Mouse (Mus musculus) ES-E14 (cell line): Measurements from ENCODE around the gene Inpp5f. TPM values are rescaled to one million over a fixed set of nuclear protein-coding genes. Genes with fewer than 3 reads are reported as not detected.

Source experiments
- DNase-seq: peaks from one replicate; pipeline ENCODE4 v3.0.0-alpha.2; 2013; ENCODE audit warnings: low read depth, low spot score
- H3K27ac ChIP-seq: 2 replicates; pipeline ENCODE4 v1.5.1; 2012; ENCODE audit warnings: low read depth, mild to moderate bottlenecking, low read length, moderate library complexity, mixed read lengths; ENCODE audit not compliant: poor library complexity, insufficient read depth, severe bottlenecking
- H3K36me3 ChIP-seq: 2 replicates; pipeline ENCODE4 v1.6.1; 2012; ENCODE audit warnings: mild to moderate bottlenecking, low read length, moderate library complexity, mixed read lengths; ENCODE audit not compliant: control insufficient read depth, poor library complexity, insufficient read depth, severe bottlenecking
- H3K4me1 ChIP-seq, 2 experiments: fragments of 150-350 bp in 1 of 2; sonication (generic) in 1 of 2; 2 replicates each; pipeline ENCODE4 v1.6.1; 2012; ENCODE audit warnings: low read length in 2 of 2, mild to moderate bottlenecking in 1 of 2, mixed read lengths in 1 of 2; ENCODE audit not compliant: control insufficient read depth in 2 of 2, insufficient read depth in 2 of 2, poor library complexity in 1 of 2
- H3K4me3 ChIP-seq, 2 experiments: fragments of 150-350 bp in 1 of 2; sonication (generic) in 1 of 2; 2 replicates each; pipeline ENCODE4 v1.5.1; 2012; ENCODE audit warnings: low read length in 2 of 2, low read depth in 1 of 2, mild to moderate bottlenecking in 1 of 2, mixed read lengths in 1 of 2; ENCODE audit not compliant: insufficient read depth in 1 of 2, poor library complexity in 1 of 2, severe bottlenecking in 1 of 2
- H3K9ac ChIP-seq: 2 replicates; pipeline ENCODE4 v1.6.1; 2012; ENCODE audit warnings: low read depth, mild to moderate bottlenecking, low read length, mixed read lengths; ENCODE audit not compliant: poor library complexity, insufficient read depth, severe bottlenecking
- H3K9me3 ChIP-seq: fragments of 150-350 bp; sonication (generic); 2 replicates; pipeline ENCODE4 v1.6.1; 2012; ENCODE audit warnings: low read depth, mild to moderate bottlenecking, low read length; ENCODE audit not compliant: control insufficient read depth, insufficient read depth
- CHD2 ChIP-seq: IDR thresholded peaks from 2 replicates; pipeline ENCODE4 v1.6.1; 2014; ENCODE audit warnings: mild to moderate bottlenecking, low read depth, low read length, inconsistent platforms
- HCFC1 ChIP-seq: IDR thresholded peaks from 2 replicates; pipeline ENCODE4 v1.6.1; 2012; ENCODE audit warnings: low read length, inconsistent platforms, borderline replicate concordance; ENCODE audit not compliant: insufficient read depth
- MAFK ChIP-seq: IDR thresholded peaks from 2 replicates; pipeline ENCODE4 v1.6.1; 2014; ENCODE audit warnings: mild to moderate bottlenecking, low read depth, low read length, inconsistent platforms; ENCODE audit not compliant: insufficient read depth
- ZC3H11A ChIP-seq: IDR thresholded peaks from 2 replicates; pipeline ENCODE4 v1.6.1; 2012; ENCODE audit warnings: low read depth, mild to moderate bottlenecking, inconsistent platforms, low read length, borderline replicate concordance
- ZNF384 ChIP-seq: IDR thresholded peaks from 2 replicates; pipeline ENCODE4 v1.6.1; 2012; ENCODE audit warnings: low read depth, low read length, inconsistent platforms
- in situ Hi-C, 2 experiments: fragments of 600-800 bp; cut with MboI; formaldehyde crosslinking; loops; one replicate each; pipeline ENCODE4 v1.15.1; 2025; ENCODE audit warnings: low sequenced_read_pairs in 2 of 2, inconsistent platforms in 1 of 2; ENCODE audit not compliant: unreplicated experiment in 2 of 2
- total RNA-seq: library from RNA; depleted of rRNA; stranded (reverse); fragments of 300-350 nt; gene quantifications from 2 replicates; pipeline ENCODE4 v1.2.3, GENCODE M21; 2012

Gene Inpp5f
- total RNA-seq, 1 experiment = 14.7 TPM

DNA sequence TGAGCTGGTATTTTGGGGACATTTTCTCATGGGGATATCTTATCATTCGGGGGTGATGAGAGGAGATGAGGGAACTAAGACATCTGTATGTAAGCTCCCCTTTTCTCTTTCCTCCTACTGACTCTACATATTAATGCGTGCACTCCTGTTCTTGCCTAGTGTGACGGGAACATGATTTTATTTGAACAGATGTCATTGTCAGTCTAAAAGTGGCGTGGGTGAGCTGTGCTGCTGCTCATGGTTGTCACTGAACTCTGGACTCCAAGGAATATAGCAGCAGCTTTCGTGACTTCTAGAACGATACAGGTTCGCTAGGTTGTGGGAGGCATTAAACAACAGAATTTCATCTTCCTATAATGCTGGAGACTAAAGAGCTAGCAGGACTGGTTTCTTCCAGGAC lies 30.4 kb downstream of the Inpp5f start:
- no peaks in the 10 kb centered on the region for H3K36me3 ChIP-seq
- TF ChIP-seq CHD2 (no peak), HCFC1 (no peak), ZNF384 (no peak), ZC3H11A (no peak), MAFK (no peak)
- H3K9ac ChIP-seq = no peak overlapping the region
- no peak overlapping the region for H3K4me3 ChIP-seq
- in situ Hi-C loops = no loop called here
- DNase-seq = no peak
- H3K4me1 ChIP-seq = no peaks in the 10 kb centered on the region
- H3K27ac ChIP-seq = no peak overlapping the region
- H3K9me3 ChIP-seq = no peaks in the 10 kb centered on the region

DNA sequence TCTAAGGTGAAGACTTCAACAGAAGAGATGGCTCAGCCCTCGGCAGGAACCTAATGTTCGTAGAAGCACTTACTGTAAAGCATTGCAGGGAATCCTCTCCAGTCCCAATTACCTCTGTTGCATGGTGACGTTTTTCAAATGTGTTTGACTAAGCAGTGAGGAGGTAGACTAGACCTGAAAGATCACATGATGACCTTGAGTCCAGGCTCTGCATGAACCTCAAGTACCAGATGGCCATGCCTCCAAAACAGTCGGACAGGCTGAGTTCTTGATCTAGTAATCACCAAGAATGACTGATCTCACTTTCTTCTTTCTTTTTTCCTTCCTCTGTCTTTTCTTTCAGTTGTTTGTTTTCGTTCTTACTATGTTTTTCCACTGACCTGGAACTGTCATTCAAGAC lies 31.3 kb downstream of the Inpp5f start:
- Histone ChIP-seq H3K9me3 (no peaks in the 10 kb centered on the region), H3K27ac (no peak overlapping the region), H3K36me3 (no peaks in the 10 kb centered on the region), H3K4me1 (no peaks in the 10 kb centered on the region), H3K9ac (no peak overlapping the region), H3K4me3 (no peak overlapping the region)
- DNase-seq = no peak
- in situ Hi-C loops = no loop called here
- TF ChIP-seq HCFC1 (no peak), CHD2 (no peak), MAFK (no peak), ZC3H11A (no peak), ZNF384 (no peak)

GRCm38 (mm10) chr7:128656970-128657369 lies 45.8 kb downstream of the Inpp5f start:
- TF ChIP-seq MAFK (no peak), HCFC1 (no peak), ZNF384 (no peak), CHD2 (no peak), ZC3H11A (no peak)
- Histone ChIP-seq H3K27ac (no peak overlapping the region), H3K9me3 (no peaks in the 10 kb centered on the region), H3K9ac (no peak overlapping the region), H3K4me3 (no peak overlapping the region), H3K36me3 (no peaks in the 10 kb centered on the region), H3K4me1 (no peaks in the 10 kb centered on the region)
- in situ Hi-C loops = no loop called here
- DNase-seq = no peak

- H3K27ac ChIP-seq = no peak overlapping the region
- in situ Hi-C loops = no loop called here
- H3K4me1 ChIP-seq = peaks cover 0 to 8% of the 10 kb centered on the region in 2 experiments; a peak in 1 of 4 replicates
- H3K36me3 ChIP-seq = peaks cover 2% of the 10 kb centered on the region; the same call in 1 of the 2 replicates
- H3K9ac ChIP-seq = no peak overlapping the region
- H3K4me3 ChIP-seq = no peak overlapping the region
- no peaks in the 10 kb centered on the region for H3K9me3 ChIP-seq
- no peak for DNase-seq
- no peak for TF ChIP-seq ZC3H11A
- TF ChIP-seq CHD2 = no peak
- no peak for TF ChIP-seq HCFC1
- TF ChIP-seq ZNF384 = no peak
- TF ChIP-seq MAFK = no peak
Observed at GRCm38 (mm10) chr7:128663906-128664305, 52.8 kb downstream of the Inpp5f start.

DNA sequence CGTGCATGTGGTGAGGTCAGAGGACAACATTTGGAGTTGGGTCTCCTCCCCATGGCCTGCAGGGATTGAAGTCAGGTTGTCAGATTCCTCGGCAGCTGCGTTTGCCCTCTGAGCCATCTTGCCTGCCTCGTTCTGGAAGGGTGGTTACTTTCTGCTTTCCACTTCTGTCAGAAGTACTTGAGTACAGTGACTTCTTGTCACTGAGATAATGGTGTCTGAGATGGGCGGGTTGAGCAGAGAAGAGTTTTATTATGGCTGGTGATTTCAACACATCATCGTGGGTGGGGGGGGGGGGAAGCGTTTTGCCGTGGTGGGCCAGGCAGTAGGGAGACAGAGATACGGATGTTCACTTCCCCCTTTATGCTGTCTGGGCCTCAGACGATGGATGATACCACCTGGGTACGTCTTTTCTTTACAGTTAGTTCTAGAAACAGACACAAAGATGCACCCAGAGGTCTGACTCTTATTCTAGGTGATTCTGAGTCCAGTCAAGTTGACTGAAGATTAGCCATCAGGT lies 53.8 kb downstream of the Inpp5f start:
- Histone ChIP-seq H3K9me3 (no peaks in the 10 kb centered on the region), H3K9ac (no peak overlapping the region), H3K27ac (no peak overlapping the region), H3K4me3 (no peak overlapping the region), H3K36me3 (peaks cover 2% of the 10 kb centered on the region; the same call in 1 of the 2 replicates), H3K4me1 (peaks cover 0 to 8% of the 10 kb centered on the region in 2 experiments; a peak in 1 of 4 replicates)
- no peak for TF ChIP-seq ZC3H11A
- TF ChIP-seq HCFC1 = no peak
- no peak for TF ChIP-seq ZNF384
- no peak for TF ChIP-seq CHD2
- no peak for TF ChIP-seq MAFK
- in situ Hi-C loops = no loop called here
- DNase-seq = no peak
